Mouse (Mus musculus): ENCODE measurements around the gene Rffl. TPM values are rescaled to one million over a fixed set of nuclear protein-coding genes. Genes with fewer than 3 reads are reported as not detected.

Gene Rffl
- polyA plus RNA-seq, 1 experiment from 2014 or later = 3.9 TPM

DNA sequence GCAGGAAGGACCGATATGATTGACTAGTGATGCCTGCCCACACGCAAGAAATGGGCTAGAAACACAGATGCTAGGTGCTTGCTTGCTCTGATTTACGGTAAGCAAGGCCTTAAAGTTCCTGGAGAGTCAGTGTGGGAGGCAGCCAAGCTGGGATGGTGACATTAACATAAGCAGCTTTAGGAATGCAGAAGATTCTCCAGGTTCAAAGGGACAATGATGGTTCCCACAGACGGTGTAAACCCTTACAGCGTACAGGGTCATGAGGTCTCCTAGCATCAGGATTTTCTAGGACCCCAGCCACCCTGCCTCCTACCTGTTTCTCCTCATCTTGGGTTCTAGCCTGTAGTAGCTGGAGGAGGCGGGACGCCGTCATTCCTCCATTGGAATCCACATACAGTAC lies 12.2 kb upstream of the Rffl start:
- WGBS = 60% methylated on average over 8 of the region's 8 CpGs

DNA sequence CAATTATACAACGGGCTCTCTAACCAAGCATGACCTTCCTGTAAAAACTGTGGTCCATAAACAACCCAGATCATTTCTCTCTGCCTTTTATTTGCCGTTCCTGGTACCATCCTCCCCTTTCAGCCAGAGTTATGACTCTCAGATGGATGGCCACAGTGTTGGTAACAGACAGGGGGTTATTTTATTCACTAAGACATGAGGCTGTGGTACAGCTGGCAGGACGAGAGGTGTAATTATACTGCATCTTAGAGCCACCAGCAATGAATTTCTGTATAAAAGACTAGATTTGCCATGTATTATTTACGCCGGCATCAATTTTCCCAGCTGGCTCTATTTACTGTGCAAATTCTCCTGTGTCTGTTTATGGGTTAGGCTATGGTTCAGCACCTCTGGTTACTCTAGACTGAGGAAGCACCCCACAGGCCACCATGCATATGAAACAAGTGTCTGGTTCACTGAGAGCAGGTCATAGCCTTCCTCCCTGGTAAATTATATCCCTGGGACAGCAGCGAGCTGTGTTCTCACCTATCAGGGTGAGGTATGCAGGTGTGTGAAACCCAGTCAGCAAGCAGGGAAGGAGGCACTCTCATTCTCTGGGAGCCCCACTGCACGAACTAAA lies 6.8 kb upstream of the Rffl start:
- H3K27me3 ChIP-seq (ENCODE audit: control insufficient read depth, insufficient read depth, low read length) = no peaks in the 10 kb centered on the region
- no peaks in the 10 kb centered on the region for H3K4me1 ChIP-seq (ENCODE audit: control insufficient read depth, insufficient read depth, low read length)
- H3K4me2 ChIP-seq (ENCODE audit: low read depth, low read length) = no peak overlapping the region
- no peak overlapping the region for H3K27ac ChIP-seq (ENCODE audit: low read depth, low read length)
- no peak overlapping the region for H3K9ac ChIP-seq (replicated peaks; ENCODE audit: low read depth, low read length)
- no peak for ATAC-seq (ENCODE audit: low read depth)
- WGBS = 49% methylated on average over 7 of the region's 7 CpGs
- H3K4me3 ChIP-seq (ENCODE audit: low read depth, low read length) = no peak overlapping the region
- H3K9me3 ChIP-seq (ENCODE audit: control insufficient read depth, low read length) = no peaks in the 10 kb centered on the region
- H3K36me3 ChIP-seq (ENCODE audit: control insufficient read depth, insufficient read depth, low read length) = no peaks in the 10 kb centered on the region

More for the DNA sequence above, 12.2 kb upstream of the Rffl start:
- no peaks in the 10 kb centered on the region for H3K27me3 ChIP-seq (ENCODE audit: control insufficient read depth, insufficient read depth, low read length)
- ATAC-seq (ENCODE audit: low read depth) = no peak
- no peaks in the 10 kb centered on the region for H3K9me3 ChIP-seq (ENCODE audit: control insufficient read depth, low read length)
- H3K36me3 ChIP-seq (ENCODE audit: control insufficient read depth, insufficient read depth, low read length) = no peaks in the 10 kb centered on the region
- no peak overlapping the region for H3K9ac ChIP-seq (replicated peaks; ENCODE audit: low read depth, low read length)
- H3K27ac ChIP-seq (ENCODE audit: low read depth, low read length) = no peak overlapping the region
- no peak overlapping the region for H3K4me2 ChIP-seq (ENCODE audit: low read depth, low read length)
- H3K4me3 ChIP-seq (ENCODE audit: low read depth, low read length) = no peak overlapping the region
- no peaks in the 10 kb centered on the region for H3K4me1 ChIP-seq (ENCODE audit: control insufficient read depth, insufficient read depth, low read length)

GRCm38 (mm10) chr11:82875631-82876030 lies 4.6 kb upstream of the Rffl start:
- no peaks in the 10 kb centered on the region for H3K36me3 ChIP-seq (ENCODE audit: control insufficient read depth, insufficient read depth, low read length)
- H3K27ac ChIP-seq (ENCODE audit: low read depth, low read length) = no peak overlapping the region
- no peak overlapping the region for H3K9ac ChIP-seq (replicated peaks; ENCODE audit: low read depth, low read length)
- H3K27me3 ChIP-seq (ENCODE audit: control insufficient read depth, insufficient read depth, low read length) = no peaks in the 10 kb centered on the region
- no peak for ATAC-seq (ENCODE audit: low read depth)
- no peak overlapping the region for H3K4me3 ChIP-seq (ENCODE audit: low read depth, low read length)
- WGBS = 92% methylated on average over 5 of the region's 5 CpGs
- H3K4me1 ChIP-seq (ENCODE audit: control insufficient read depth, insufficient read depth, low read length) = no peaks in the 10 kb centered on the region; the same call in 1 of the 2 replicates
- H3K9me3 ChIP-seq (ENCODE audit: control insufficient read depth, low read length) = no peaks in the 10 kb centered on the region
- no peak overlapping the region for H3K4me2 ChIP-seq (ENCODE audit: low read depth, low read length)

DNA sequence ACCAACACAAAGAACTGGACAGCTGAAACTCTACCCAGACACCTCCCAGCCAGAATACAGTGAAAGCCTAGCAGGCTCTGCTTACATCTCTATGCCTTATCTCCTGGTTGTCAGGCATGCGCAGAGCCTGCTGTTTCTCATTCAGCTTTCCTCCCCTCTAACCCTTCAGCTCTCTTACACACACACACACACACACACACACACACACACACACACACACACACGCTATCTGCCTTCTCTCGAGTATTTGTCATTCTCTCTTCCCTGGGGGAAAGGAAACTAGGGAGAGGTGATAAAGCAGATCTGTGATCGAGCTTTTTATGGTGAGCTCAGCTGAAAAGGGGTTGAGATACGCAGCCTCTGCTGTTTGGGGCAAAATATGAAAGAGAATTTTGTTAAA lies 3.9 kb upstream of the Rffl start:
- Histone ChIP-seq H3K4me3 (ENCODE audit: low read depth, low read length) (no peak overlapping the region), H3K4me1 (ENCODE audit: control insufficient read depth, insufficient read depth, low read length) (no peaks in the 10 kb centered on the region; the same call in 1 of the 2 replicates), H3K27ac (ENCODE audit: low read depth, low read length) (no peak overlapping the region), H3K36me3 (ENCODE audit: control insufficient read depth, insufficient read depth, low read length) (no peaks in the 10 kb centered on the region), H3K9ac (replicated peaks; ENCODE audit: low read depth, low read length) (no peak overlapping the region), H3K4me2 (ENCODE audit: low read depth, low read length) (no peak overlapping the region), H3K9me3 (ENCODE audit: control insufficient read depth, low read length) (no peaks in the 10 kb centered on the region), H3K27me3 (ENCODE audit: control insufficient read depth, insufficient read depth, low read length) (no peaks in the 10 kb centered on the region)
- no peak for ATAC-seq (ENCODE audit: low read depth)
- 48% methylated on average over 5 of the region's 5 CpGs for WGBS

GRCm38 (mm10) chr11:82870173-82871030 lies 608 bp downstream of the Rffl start:
- 6% methylated on average over 35 of the region's 36 CpGs for WGBS

GRCm38 (mm10) chr11:82869506-82870172 lies 1.4 kb downstream of the Rffl start:
- Histone ChIP-seq H3K4me2 (ENCODE audit: low read depth, low read length) (peak overlapping the region; percentile 89; the same call in 1 of the 2 replicates), H3K4me3 (ENCODE audit: low read depth, low read length) (peak overlapping the region; percentile 7; the same call in 1 of the 2 replicates), H3K27me3 (ENCODE audit: control insufficient read depth, insufficient read depth, low read length) (no peaks in the 10 kb centered on the region), H3K9ac (replicated peaks; ENCODE audit: low read depth, low read length) (no peak overlapping the region), H3K27ac (ENCODE audit: low read depth, low read length) (no peak overlapping the region), H3K9me3 (ENCODE audit: control insufficient read depth, low read length) (no peaks in the 10 kb centered on the region), H3K4me1 (ENCODE audit: control insufficient read depth, insufficient read depth, low read length) (no peaks in the 10 kb centered on the region; the same call in 1 of the 2 replicates), H3K36me3 (ENCODE audit: control insufficient read depth, insufficient read depth, low read length) (no peaks in the 10 kb centered on the region)
- WGBS = 75% methylated on average over 9 of the region's 9 CpGs
- no peak for ATAC-seq (ENCODE audit: low read depth)

More at GRCm38 (mm10) chr11:82870173-82871030, 608 bp downstream of the Rffl start:
- H3K36me3 ChIP-seq (ENCODE audit: control insufficient read depth, insufficient read depth, low read length) = no peaks in the 10 kb centered on the region
- ATAC-seq (ENCODE audit: low read depth) = peak; percentile 31
- H3K27me3 ChIP-seq (ENCODE audit: control insufficient read depth, insufficient read depth, low read length) = no peaks in the 10 kb centered on the region
- H3K4me1 ChIP-seq (ENCODE audit: control insufficient read depth, insufficient read depth, low read length) = no peaks in the 10 kb centered on the region; the same call in 1 of the 2 replicates
- peak overlapping the region; percentile 61 for H3K4me3 ChIP-seq (ENCODE audit: low read depth, low read length)
- peak overlapping the region; percentile 74 for H3K9ac ChIP-seq (replicated peaks; ENCODE audit: low read depth, low read length)
- H3K4me2 ChIP-seq (ENCODE audit: low read depth, low read length) = peak overlapping the region; percentile 89
- H3K27ac ChIP-seq (ENCODE audit: low read depth, low read length) = 0 out of 2 replicates have a peak overlapping the region, but pooled peaks have one; percentile 5
- H3K9me3 ChIP-seq (ENCODE audit: control insufficient read depth, low read length) = no peaks in the 10 kb centered on the region

- Histone ChIP-seq H3K9me3 (ENCODE audit: control insufficient read depth, low read length) (no peaks in the 10 kb centered on the region), H3K4me2 (ENCODE audit: low read depth, low read length) (no peak overlapping the region), H3K4me3 (ENCODE audit: low read depth, low read length) (no peak overlapping the region), H3K4me1 (ENCODE audit: control insufficient read depth, insufficient read depth, low read length) (peaks cover 5% of the 10 kb centered on the region; the same call in 1 of the 2 replicates), H3K9ac (replicated peaks; ENCODE audit: low read depth, low read length) (no peak overlapping the region), H3K36me3 (ENCODE audit: control insufficient read depth, insufficient read depth, low read length) (no peaks in the 10 kb centered on the region), H3K27ac (ENCODE audit: low read depth, low read length) (no peak overlapping the region), H3K27me3 (ENCODE audit: control insufficient read depth, insufficient read depth, low read length) (no peaks in the 10 kb centered on the region)
- no peak for ATAC-seq (ENCODE audit: low read depth)
- WGBS = 84% methylated on average over 5 of the region's 5 CpGs
Measured at GRCm38 (mm10) chr11:82867956-82868355, 3.1 kb downstream of the Rffl start.

DNA sequence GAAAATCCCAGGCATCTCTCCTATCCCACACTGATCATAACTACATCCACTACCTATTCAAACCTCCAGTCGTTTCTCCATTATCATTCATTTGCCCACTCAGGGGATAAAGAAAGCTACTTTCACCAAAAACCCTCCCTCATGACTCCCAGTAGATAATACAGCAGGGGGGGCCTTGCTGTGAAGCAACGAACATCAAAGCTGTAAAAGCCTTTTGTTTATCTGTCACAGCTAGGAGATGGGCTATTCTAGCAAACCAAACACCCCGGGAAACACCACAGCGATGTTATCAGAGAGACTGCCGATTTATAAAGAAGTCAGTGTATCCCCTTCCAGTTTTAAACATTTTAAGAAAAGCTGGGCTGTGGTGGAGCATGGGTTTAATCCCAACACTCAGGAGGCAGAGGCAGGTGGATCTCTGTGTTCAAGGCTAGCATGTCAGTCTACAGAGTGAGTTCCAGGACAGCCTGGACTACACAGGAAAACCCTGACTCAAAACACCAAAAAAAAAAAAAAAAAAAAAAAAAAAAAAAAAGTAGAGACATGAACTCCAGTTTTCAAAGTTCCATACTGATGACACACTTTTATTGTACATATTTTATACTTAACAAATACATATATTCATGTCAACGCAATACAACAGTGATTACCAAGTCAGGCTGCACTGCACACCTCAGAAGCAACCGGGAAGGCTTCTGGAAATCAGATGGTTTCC lies 4.0 kb downstream of the Rffl start:
- H3K9ac ChIP-seq (replicated peaks; ENCODE audit: low read depth, low read length) = no peak overlapping the region
- 25% methylated on average over 7 of the region's 7 CpGs for WGBS
- no peak overlapping the region for H3K27ac ChIP-seq (ENCODE audit: low read depth, low read length)
- no peaks in the 10 kb centered on the region for H3K9me3 ChIP-seq (ENCODE audit: control insufficient read depth, low read length)
- no peak for ATAC-seq (ENCODE audit: low read depth)
- no peak overlapping the region for H3K4me2 ChIP-seq (ENCODE audit: low read depth, low read length)
- no peaks in the 10 kb centered on the region for H3K36me3 ChIP-seq (ENCODE audit: control insufficient read depth, insufficient read depth, low read length)
- peaks cover 5% of the 10 kb centered on the region; the same call in 1 of the 2 replicates for H3K4me1 ChIP-seq (ENCODE audit: control insufficient read depth, insufficient read depth, low read length)
- no peak overlapping the region for H3K4me3 ChIP-seq (ENCODE audit: low read depth, low read length)
- no peaks in the 10 kb centered on the region for H3K27me3 ChIP-seq (ENCODE audit: control insufficient read depth, insufficient read depth, low read length)
